Mouse (Mus musculus): ENCODE results near the gene Gm20814. TPM values are rescaled to one million over a fixed set of nuclear protein-coding genes. Genes with fewer than 3 reads are reported as not detected.
"Not testable (repeated sequence)": the region's sequence is repeated elsewhere in the genome, so short reads cannot be mapped to it uniquely, and the experiment has no call there.

Gene Gm20814
- polyA plus RNA-seq (2016; fragmentation: Nextera tagmentation; extraction: Ambion mirVana): not detected in 2 replicates

GRCm38 (mm10) chrY:75195556-75195955, at the start of gene Gm20814:
Gene Gm20814 (plus strand): TSS chrY:75195856.
- ATAC-seq (ENCODE audit: insufficient number of reproducible peaks, insufficient read depth, low FRiP score, low TSS enrichment, low read depth); H3K27me3 ChIP-seq; H3K4me3 ChIP-seq (replicated peaks); H3K36me3 ChIP-seq; H3K9me3 ChIP-seq; H3K4me2 ChIP-seq; H3K27ac ChIP-seq; H3K4me1 ChIP-seq (replicated peaks); H3K9ac ChIP-seq (replicated peaks): not testable (repeated sequence)
- WGBS: no CpG with 5 or more reads among the region's 6 CpGs
